Mouse (Mus musculus): ENCODE data around the gene Cxcl15. TPM values are rescaled to one million over a fixed set of nuclear protein-coding genes. Genes with fewer than 3 reads are reported as not detected.
"Not testable (repeated sequence)": the region's sequence is repeated elsewhere in the genome, so short reads cannot be mapped to it uniquely, and the experiment has no call there.

The Cxcl15 gene
- polyA plus RNA-seq, 1 experiment from 2014 or later, result 1.7 TPM

GRCm38 (mm10) chr5:90851391-90851790 is 57.1 kb downstream of the Cxcl15 start:
- H3K4me2 ChIP-seq; H3K27me3 ChIP-seq (replicated peaks); H3K36me3 ChIP-seq; H3K4me3 ChIP-seq (replicated peaks); H3K4me1 ChIP-seq; H3K9me3 ChIP-seq; H3K9ac ChIP-seq; ATAC-seq (ENCODE audit: insufficient read depth, low FRiP score, low read depth); H3K27ac ChIP-seq: not testable (repeated sequence)
- 95% methylated on average over 11 of the region's 11 CpGs for WGBS

Small RNA genes within 50 kb of the gene (microRNA-seq; reads per million reads assigned to microRNA genes)
- not detected for gene Gm24322

Other genes starting within 250 kb of the Cxcl15 start
- 0.09 and 0.12 TPM in 2 replicates for gene 5830473C10Rik, start 233.4 kb upstream of the Cxcl15 start, polyA plus RNA-seq (2015; fragmentation: Nextera tagmentation; extraction: Ambion mirVana)
- 12.2 and 12.8 TPM in 2 replicates for gene Rassf6, start 153.9 kb upstream of the Cxcl15 start, polyA plus RNA-seq (2015; fragmentation: Nextera tagmentation; extraction: Ambion mirVana)
- gene Cxcl5, start 35.2 kb upstream of the Cxcl15 start, polyA plus RNA-seq (2015; fragmentation: Nextera tagmentation; extraction: Ambion mirVana), result 0.17 and 0.32 TPM in 2 replicates
- gene Ppbp, start 26.0 kb upstream of the Cxcl15 start, polyA plus RNA-seq (2015; fragmentation: Nextera tagmentation; extraction: Ambion mirVana), result 3.8 and 4.8 TPM in 2 replicates
- 68.9 and 90.1 TPM in 2 replicates for gene Pf4, start 22.1 kb upstream of the Cxcl15 start, polyA plus RNA-seq (2015; fragmentation: Nextera tagmentation; extraction: Ambion mirVana)
- not detected in 2 replicates for gene Cxcl3, start 8.4 kb upstream of the Cxcl15 start, polyA plus RNA-seq (2015; fragmentation: Nextera tagmentation; extraction: Ambion mirVana)
- gene Cxcl1, start 96.7 kb downstream of the Cxcl15 start, polyA plus RNA-seq (2015; fragmentation: Nextera tagmentation; extraction: Ambion mirVana), result 0.85 and 1.1 TPM in 2 replicates
- gene Cxcl2, start 109.3 kb downstream of the Cxcl15 start, polyA plus RNA-seq (2015; fragmentation: Nextera tagmentation; extraction: Ambion mirVana), result not detected in 2 replicates
- gene Mthfd2l, start 136.6 kb downstream of the Cxcl15 start, polyA plus RNA-seq (2015; fragmentation: Nextera tagmentation; extraction: Ambion mirVana), result 43.0 and 44.6 TPM in 2 replicates
- 0.08 and 0.15 TPM in 2 replicates for gene Epgn, start 232.9 kb downstream of the Cxcl15 start, polyA plus RNA-seq (2015; fragmentation: Nextera tagmentation; extraction: Ambion mirVana)